Mouse (Mus musculus) E14TG2a.4 (cell line): ENCODE measurements around the gene Ankrd33.
A peak's percentile ranks its signal among the peaks of the same experiment; 100 is the strongest.

Experiments
- H3K27me3 ChIP-seq: 2 replicates; pipeline ENCODE4 v1.6.1; 2014; ENCODE audit warnings: low read length, control low read depth; ENCODE audit not compliant: insufficient read depth
- H3K36me3 ChIP-seq: 2 replicates; pipeline ENCODE4 v1.6.1; 2014; ENCODE audit warnings: low read length, control low read depth; ENCODE audit not compliant: insufficient read depth
- H3K4me1 ChIP-seq: replicated peaks from 2 replicates; pipeline ENCODE4 v1.6.1; 2014; ENCODE audit warnings: low read depth, low read length, control low read depth
- H3K4me3 ChIP-seq: replicated peaks from 2 replicates; pipeline ENCODE4 v1.5.1; 2014; ENCODE audit warnings: mild to moderate bottlenecking, low read length
- H3K9me3 ChIP-seq: 2 replicates; pipeline ENCODE4 v1.6.1; 2014; ENCODE audit warnings: low read length, control low read depth
- CTCF ChIP-seq: conservative IDR thresholded peaks from 2 replicates; pipeline ENCODE4 v1.5.1; 2014; ENCODE audit warnings: low read length
- NANOG ChIP-seq: IDR thresholded peaks from 2 replicates; pipeline ENCODE4 v1.6.1; 2014; ENCODE audit warnings: borderline replicate concordance, low read length, mixed read lengths
- POU5F1 ChIP-seq: IDR thresholded peaks from 2 replicates; pipeline ENCODE4 v1.6.1; 2014; ENCODE audit warnings: low read length, borderline replicate concordance

The Ankrd33 gene

GRCm38 (mm10) chr15:101137455-101137854, 21.9 kb downstream of the Ankrd33 start:
- TF ChIP-seq CTCF = no peak
- no peak for TF ChIP-seq NANOG
- TF ChIP-seq POU5F1 = no peak
- Histone ChIP-seq H3K9me3 (no peaks in the 10 kb centered on the region), H3K36me3 (no peaks in the 10 kb centered on the region), H3K4me3 (peak overlapping the region; percentile 51), H3K4me1 (peaks cover 86% of the 10 kb centered on the region), H3K27me3 (peaks cover 34% of the 10 kb centered on the region)

DNA sequence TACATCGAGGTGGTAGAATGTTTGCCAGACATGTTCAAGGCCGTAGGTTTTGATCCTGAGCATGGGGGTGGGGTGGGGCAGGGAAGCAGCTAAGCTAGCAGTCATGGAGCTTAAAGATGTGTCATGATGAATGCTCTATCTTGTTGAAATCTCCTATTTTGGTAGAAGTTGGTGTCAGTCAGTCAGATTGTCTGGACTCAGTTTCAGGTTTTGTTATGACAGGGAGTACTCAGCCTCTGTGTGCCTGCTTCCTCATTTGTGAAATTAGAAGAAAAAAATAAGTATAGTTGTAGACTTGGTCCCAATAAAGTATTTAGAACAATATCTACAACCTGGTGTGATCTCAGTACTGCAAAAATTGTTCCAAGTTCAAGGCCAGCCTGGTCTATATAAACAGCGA, 23.1 kb downstream of the Ankrd33 start:
- Histone ChIP-seq H3K27me3 (peaks cover 25% of the 10 kb centered on the region; the same call in 1 of the 2 replicates), H3K9me3 (no peaks in the 10 kb centered on the region), H3K36me3 (no peaks in the 10 kb centered on the region), H3K4me3 (no peak overlapping the region), H3K4me1 (peaks cover 85% of the 10 kb centered on the region)
- TF ChIP-seq NANOG (no peak), CTCF (no peak), POU5F1 (no peak)

DNA sequence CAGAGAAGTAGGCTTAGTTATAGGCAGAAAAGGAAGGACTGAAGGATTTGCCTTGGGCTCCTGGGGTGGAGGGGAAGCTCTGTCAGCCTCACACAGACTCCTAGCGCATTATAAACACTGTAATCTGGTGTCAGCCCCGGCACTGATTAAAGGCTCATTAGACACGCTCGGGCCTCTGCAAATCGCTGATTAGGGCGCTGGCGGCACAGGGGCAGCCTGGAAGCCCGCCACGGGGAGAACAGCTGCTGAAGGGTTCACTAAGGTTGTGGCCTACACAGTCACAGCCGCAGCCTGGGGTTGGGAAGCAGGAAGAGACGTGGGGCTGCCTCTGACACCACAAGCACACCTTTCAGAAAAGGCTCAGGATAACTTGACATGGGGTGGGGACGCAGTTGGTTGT, 24.3 kb downstream of the Ankrd33 start:
- no peak for TF ChIP-seq POU5F1
- no peak for TF ChIP-seq NANOG
- peak overlapping the region; percentile 24; the same call in 1 of the 2 replicates for H3K4me3 ChIP-seq

DNA sequence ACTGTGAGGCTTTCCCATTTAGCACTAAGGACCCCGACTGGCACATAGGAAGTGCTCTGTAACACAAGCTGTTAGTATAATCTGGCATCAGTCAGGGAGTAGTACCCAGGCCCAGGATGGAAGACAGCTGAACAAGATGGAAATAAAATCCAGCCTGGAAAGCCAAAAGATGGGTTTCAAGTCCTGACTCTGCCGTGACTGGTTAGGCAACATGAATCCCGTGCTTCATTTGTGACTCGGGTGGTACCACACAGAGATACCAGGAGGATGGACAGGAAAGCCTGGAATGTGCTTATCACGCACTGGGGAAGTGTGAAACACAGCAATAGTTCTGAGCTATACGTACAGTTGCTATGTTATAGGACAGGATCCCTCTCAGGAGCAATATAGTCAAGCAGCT, 25.0 kb downstream of the Ankrd33 start:
- Histone ChIP-seq H3K9me3 (no peaks in the 10 kb centered on the region), H3K4me3 (0 out of 2 replicates have a peak overlapping the region, but pooled peaks have one; percentile 45), H3K27me3 (peaks cover 18% of the 10 kb centered on the region; the same call in 1 of the 2 replicates), H3K4me1 (peaks cover 84% of the 10 kb centered on the region), H3K36me3 (no peaks in the 10 kb centered on the region)
- TF ChIP-seq CTCF (no peak), NANOG (no peak), POU5F1 (no peak)

More for the DNA sequence above, 24.3 kb downstream of the Ankrd33 start:
- peaks cover 86% of the 10 kb centered on the region for H3K4me1 ChIP-seq
- H3K9me3 ChIP-seq = no peaks in the 10 kb centered on the region
- H3K27me3 ChIP-seq = peaks cover 25% of the 10 kb centered on the region; the same call in 1 of the 2 replicates
- H3K36me3 ChIP-seq = no peaks in the 10 kb centered on the region

DNA sequence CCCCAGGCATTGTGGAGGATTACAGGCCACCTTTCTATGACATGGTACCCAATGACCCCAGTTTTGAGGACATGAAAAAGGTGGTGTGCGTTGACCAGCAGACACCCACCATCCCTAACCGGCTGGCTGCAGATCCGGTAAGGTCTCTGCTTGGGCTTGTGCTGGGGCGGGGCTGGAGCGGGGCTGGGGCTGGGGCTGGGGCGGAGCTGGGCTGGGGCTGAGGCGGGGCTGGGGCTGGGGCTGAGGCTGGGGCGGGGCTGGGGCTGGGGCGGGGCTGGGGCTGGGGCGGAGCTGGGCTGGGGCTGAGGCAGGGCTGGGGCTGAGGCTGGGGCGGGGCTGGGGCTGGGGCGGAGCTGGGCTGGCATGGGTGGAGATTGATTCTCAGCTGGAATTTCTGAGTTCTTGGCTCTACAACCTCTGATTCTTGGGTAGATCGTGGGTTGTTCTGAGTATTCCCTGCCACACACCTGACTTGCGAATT, 25.5 kb downstream of the Ankrd33 start:
- no peak for TF ChIP-seq CTCF
- no peak for TF ChIP-seq POU5F1
- TF ChIP-seq NANOG = no peak
- Histone ChIP-seq H3K9me3 (no peaks in the 10 kb centered on the region), H3K27me3 (peaks cover 13% of the 10 kb centered on the region; the same call in 1 of the 2 replicates)

DNA sequence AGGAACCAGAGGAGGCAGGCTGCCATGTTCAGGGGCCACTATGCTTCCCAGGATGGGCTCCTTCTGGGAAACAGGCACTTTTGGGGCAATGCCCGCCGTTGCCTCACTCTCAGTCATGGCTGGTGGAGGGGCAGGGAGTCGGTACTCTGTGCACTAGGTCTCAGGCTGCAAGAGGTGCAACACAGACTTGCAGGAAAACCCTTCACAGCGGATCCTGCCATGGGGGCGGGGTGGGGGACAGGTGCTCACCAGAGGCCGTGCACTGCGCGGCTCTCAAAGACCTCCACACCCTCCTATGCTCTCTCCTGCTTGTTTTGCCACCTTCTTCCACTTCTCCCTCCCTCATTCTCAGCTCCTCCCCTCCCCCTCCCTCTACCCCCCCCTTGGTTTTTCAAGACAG, 27.1 kb downstream of the Ankrd33 start:
- TF ChIP-seq NANOG = no peak
- no peak for TF ChIP-seq POU5F1
- no peak for TF ChIP-seq CTCF
- H3K36me3 ChIP-seq = no peaks in the 10 kb centered on the region
- H3K9me3 ChIP-seq = no peaks in the 10 kb centered on the region
- peaks cover 88% of the 10 kb centered on the region for H3K4me1 ChIP-seq
- H3K4me3 ChIP-seq = peak overlapping the region; percentile 45; the same call in 1 of the 2 replicates
- H3K27me3 ChIP-seq = peaks cover 6% of the 10 kb centered on the region; the same call in 1 of the 2 replicates

More for the DNA sequence above, 25.5 kb downstream of the Ankrd33 start:
- Histone ChIP-seq H3K36me3 (no peaks in the 10 kb centered on the region), H3K4me1 (peaks cover 84% of the 10 kb centered on the region), H3K4me3 (0 out of 2 replicates have a peak overlapping the region, but pooled peaks have one; percentile 45)

GRCm38 (mm10) chr15:101143494-101143893, 27.9 kb downstream of the Ankrd33 start:
- TF ChIP-seq CTCF (no peak), POU5F1 (no peak), NANOG (no peak)
- Histone ChIP-seq H3K4me3 (peak overlapping the region; percentile 29; the same call in 1 of the 2 replicates), H3K9me3 (no peaks in the 10 kb centered on the region), H3K4me1 (peaks cover 89% of the 10 kb centered on the region), H3K36me3 (no peaks in the 10 kb centered on the region), H3K27me3 (peaks cover 6% of the 10 kb centered on the region; the same call in 1 of the 2 replicates)

DNA sequence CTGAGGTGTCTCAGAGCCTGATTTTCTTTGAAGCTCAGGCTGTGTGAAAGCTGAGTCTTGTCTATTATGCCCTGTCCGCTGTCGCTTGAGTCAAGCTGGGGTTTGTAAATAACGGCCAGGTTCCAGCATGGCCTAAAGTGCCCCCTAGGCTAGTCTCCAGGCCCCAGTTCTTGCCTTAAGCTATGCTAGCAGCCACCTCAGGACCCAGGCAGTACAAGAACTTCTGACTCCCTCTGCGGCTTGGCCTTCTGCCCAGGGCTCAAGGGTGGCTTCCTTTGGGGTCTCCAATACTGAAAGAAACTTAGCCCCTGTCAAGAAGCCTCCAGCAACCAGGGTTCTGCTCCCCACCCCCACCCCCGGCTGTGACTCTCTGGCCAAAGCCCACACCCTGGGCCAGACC, 28.6 kb downstream of the Ankrd33 start:
- peaks cover 87% of the 10 kb centered on the region for H3K4me1 ChIP-seq
- TF ChIP-seq NANOG = no peak
- TF ChIP-seq POU5F1 = no peak
- TF ChIP-seq CTCF = no peak
- H3K27me3 ChIP-seq = peaks cover 5% of the 10 kb centered on the region; the same call in 1 of the 2 replicates
- no peaks in the 10 kb centered on the region for H3K9me3 ChIP-seq
- H3K4me3 ChIP-seq = peak overlapping the region; percentile 29; the same call in 1 of the 2 replicates
- no peaks in the 10 kb centered on the region for H3K36me3 ChIP-seq
